Mouse (Mus musculus) MEL (cell line): ENCODE measurements around the gene Ets1. TPM values are rescaled to one million over a fixed set of nuclear protein-coding genes. Genes with fewer than 3 reads are reported as not detected.

ENCODE experiments used
- DNase-seq: peaks from one replicate; pipeline ENCODE4 v3.0.0; 2011; ENCODE audit warnings: low read depth, low spot score
- H3K27ac ChIP-seq: 2 replicates; pipeline ENCODE4 v1.5.1; 2012; ENCODE audit warnings: low read depth, mild to moderate bottlenecking, control low read depth, low read length, moderate library complexity; ENCODE audit not compliant: control insufficient read depth
- H3K27me3 ChIP-seq, 2 experiments: fragments of 150-350 bp in 1 of 2; sonication (generic) in 1 of 2; 2 replicates each; pipeline ENCODE4 v1.6.1; 2012; ENCODE audit warnings: low read length in 2 of 2, mild to moderate bottlenecking in 2 of 2, improper control_type of control experiment in 1 of 2, moderate library complexity in 1 of 2; ENCODE audit not compliant: insufficient read depth in 2 of 2, control insufficient read depth in 1 of 2
- H3K36me3 ChIP-seq, 2 experiments: 2 replicates each; pipeline ENCODE4 v1.6.1; 2012 to 2014; ENCODE audit warnings: low read length in 2 of 2, improper control_type of control experiment in 1 of 2, inconsistent platforms in 1 of 2, mild to moderate bottlenecking in 1 of 2; ENCODE audit not compliant: insufficient read depth in 2 of 2, control insufficient read depth in 1 of 2
- H3K4me1 ChIP-seq, 2 experiments: fragments of 150-350 bp in 1 of 2; sonication (generic) in 1 of 2; 2 replicates each; pipeline ENCODE4 v1.6.1; 2012; ENCODE audit warnings: low read length in 2 of 2, improper control_type of control experiment in 1 of 2, mild to moderate bottlenecking in 1 of 2; ENCODE audit not compliant: insufficient read depth in 2 of 2, control insufficient read depth in 1 of 2
- H3K4me3 ChIP-seq, 2 experiments: fragments of 150-350 bp in 1 of 2; sonication (generic) in 1 of 2; 2 replicates each; pipeline ENCODE4 v1.5.1; 2012; ENCODE audit warnings: low read depth in 2 of 2, low read length in 2 of 2, mild to moderate bottlenecking in 2 of 2, moderate library complexity in 2 of 2, control low read depth in 1 of 2, improper control_type of control experiment in 1 of 2; ENCODE audit not compliant: control insufficient read depth in 1 of 2, insufficient read depth in 1 of 2
- H3K79me2 ChIP-seq: 2 replicates; pipeline ENCODE4 v1.6.1; 2012; ENCODE audit warnings: mild to moderate bottlenecking, low read length, moderate library complexity; ENCODE audit not compliant: control insufficient read depth, poor library complexity, insufficient read depth
- H3K9ac ChIP-seq: 2 replicates; pipeline ENCODE4 v1.6.1; 2012; ENCODE audit warnings: low read depth, mild to moderate bottlenecking, control low read depth, low read length, moderate library complexity; ENCODE audit not compliant: control insufficient read depth, poor library complexity, severe bottlenecking
- H3K9me3 ChIP-seq: fragments of 150-350 bp; sonication (generic); replicated peaks from 2 replicates; pipeline ENCODE4 v1.6.1; 2012; ENCODE audit warnings: mild to moderate bottlenecking, low read length, improper control_type of control experiment, moderate library complexity; ENCODE audit not compliant: insufficient read depth
- BHLHE40 ChIP-seq: IDR thresholded peaks from 2 replicates; pipeline ENCODE4 v1.6.1; 2012; ENCODE audit warnings: low read depth, mild to moderate bottlenecking, inconsistent platforms, low read length, improper control_type of control experiment, borderline replicate concordance
- CHD2 ChIP-seq: IDR thresholded peaks from 2 replicates; pipeline ENCODE4 v1.6.1; 2011; ENCODE audit warnings: low read length, improper control_type of control experiment
- CTCF ChIP-seq, 3 experiments: IDR thresholded peaks in 2 of 3; conservative IDR thresholded peaks in 1 of 3; 2 replicates each; pipeline ENCODE4 v1.5.1; 2011 to 2012; ENCODE audit warnings: low read length in 3 of 3, low read depth in 2 of 3, mild to moderate bottlenecking in 2 of 3, improper control_type of control experiment in 1 of 3, inconsistent platforms in 1 of 3, mixed read lengths in 1 of 3, moderate library complexity in 1 of 3; ENCODE audit not compliant: control insufficient read depth in 1 of 3, insufficient read depth in 1 of 3, poor library complexity in 1 of 3, severe bottlenecking in 1 of 3
- GATA1 ChIP-seq: IDR thresholded peaks from 2 replicates; pipeline ENCODE4 v1.6.1; 2011; ENCODE audit warnings: low read depth, low read length, improper control_type of control experiment
- KAT2A ChIP-seq: conservative IDR thresholded peaks from 2 replicates; pipeline ENCODE4 v1.6.1; 2012; ENCODE audit warnings: low read depth, low read length, improper control_type of control experiment, inconsistent platforms
- MYB ChIP-seq: IDR thresholded peaks from 2 replicates; pipeline ENCODE4 v1.6.1; 2011; ENCODE audit warnings: mild to moderate bottlenecking, low read depth, low read length, improper control_type of control experiment
- MYC ChIP-seq: IDR thresholded peaks from 2 replicates; pipeline ENCODE4 v1.6.1; 2011; ENCODE audit warnings: low read depth, mild to moderate bottlenecking, low read length, improper control_type of control experiment, moderate library complexity
- NELFE ChIP-seq: IDR thresholded peaks from 2 replicates; pipeline ENCODE4 v1.6.1; 2011; ENCODE audit warnings: low read depth, low read length, improper control_type of control experiment
- POLR2A ChIP-seq, 2 experiments: IDR thresholded peaks; 2 replicates each; pipeline ENCODE4 v1.6.1; 2011 to 2012; ENCODE audit warnings: low read length in 2 of 2, mild to moderate bottlenecking in 2 of 2, control low read depth in 1 of 2, improper control_type of control experiment in 1 of 2, low read depth in 1 of 2, moderate library complexity in 1 of 2; ENCODE audit not compliant: control insufficient read depth in 1 of 2, insufficient read depth in 1 of 2, poor library complexity in 1 of 2
- POLR2AphosphoS2 ChIP-seq: IDR thresholded peaks from 2 replicates; pipeline ENCODE4 v1.6.1; 2011; ENCODE audit warnings: low read length, improper control_type of control experiment
- POLR2AphosphoS5 ChIP-seq: IDR thresholded peaks from 2 replicates; pipeline ENCODE4 v1.6.1; 2012; ENCODE audit warnings: low read depth, borderline replicate concordance, mild to moderate bottlenecking, inconsistent platforms, low read length, moderate library complexity, mixed read lengths
- SIN3A ChIP-seq: IDR thresholded peaks from 2 replicates; pipeline ENCODE4 v1.6.1; 2012; ENCODE audit warnings: low read length, improper control_type of control experiment, inconsistent platforms
- TAL1 ChIP-seq: IDR thresholded peaks from 2 replicates; pipeline ENCODE4 v1.6.1; 2012; ENCODE audit warnings: mild to moderate bottlenecking, inconsistent platforms, low read length, moderate library complexity, mixed read lengths
- TCF12 ChIP-seq: IDR thresholded peaks from 2 replicates; pipeline ENCODE4 v1.6.1; 2014; ENCODE audit warnings: low read depth, mild to moderate bottlenecking, inconsistent platforms, low read length, improper control_type of control experiment, moderate library complexity
- UBTF ChIP-seq: IDR thresholded peaks from 2 replicates; pipeline ENCODE4 v1.6.1; 2012; ENCODE audit warnings: low read depth, mild to moderate bottlenecking, inconsistent platforms, low read length, improper control_type of control experiment, moderate library complexity, borderline replicate concordance; ENCODE audit not compliant: insufficient read depth
- USF1 ChIP-seq: IDR thresholded peaks from 2 replicates; pipeline ENCODE4 v1.6.1; 2014; ENCODE audit warnings: low read depth, mild to moderate bottlenecking, inconsistent platforms, low read length, improper control_type of control experiment, moderate library complexity
- ZKSCAN1 ChIP-seq: IDR thresholded peaks from 2 replicates; pipeline ENCODE4 v1.6.1; 2012; ENCODE audit warnings: low read depth, mild to moderate bottlenecking, inconsistent platforms, low read length, improper control_type of control experiment, moderate library complexity
- ZNF384 ChIP-seq: IDR thresholded peaks from 2 replicates; pipeline ENCODE4 v1.6.1; 2012; ENCODE audit warnings: low read depth, mild to moderate bottlenecking, inconsistent platforms, low read length, improper control_type of control experiment
- polyA plus RNA-seq, 2 experiments: library from polyadenylated mRNA; stranded (reverse) in 1 of 2; unstranded in 1 of 2; fragments of >175 nt in 1 of 2; fragments of >200 nt in 1 of 2; gene quantifications; 2 replicates each; pipeline versions ENCODE4 v1.2.1 to v1.2.4; 2012; ENCODE audit warnings: low replicate concordance in 2 of 2, low read depth in 1 of 2; ENCODE audit not compliant: insufficient read length in 2 of 2, insufficient read depth in 1 of 2, missing spikeins in 1 of 2
- total RNA-seq: library from RNA; depleted of rRNA; stranded (reverse); fragments of 300-350 nt; gene quantifications from 2 replicates; pipeline ENCODE4 v1.2.3, GENCODE M21; 2012

Gene Ets1
- total and polyA plus RNA-seq, 3 experiments = 0.10 to 0.19 TPM; not detected in 1

DNA sequence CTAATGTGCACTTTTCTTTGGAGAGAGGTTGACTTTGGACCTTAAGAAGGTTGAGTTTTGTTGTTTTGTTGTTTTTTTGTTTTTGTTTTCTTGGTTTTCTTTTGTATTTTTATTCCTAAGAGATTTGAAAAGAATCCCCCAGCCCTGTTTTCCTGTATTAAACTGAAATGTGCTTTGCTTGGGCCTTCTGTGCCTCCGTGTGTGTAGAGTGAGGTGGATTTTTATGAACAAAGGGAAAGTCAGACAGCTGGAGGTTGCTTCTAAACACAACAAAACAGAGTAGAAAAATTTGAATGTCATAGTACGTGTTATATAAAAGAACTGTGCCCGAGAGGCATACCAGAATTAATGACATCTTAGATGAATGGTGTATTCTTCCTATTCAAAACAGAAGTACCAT, 71.4 kb downstream of the Ets1 start:
- DNase-seq = no peak
- peaks cover 2 to 3% of the 10 kb centered on the region in 2 experiments; a peak in 2 of 4 replicates for H3K27me3 ChIP-seq
- H3K9ac ChIP-seq = no peak overlapping the region
- H3K79me2 ChIP-seq = no peaks in the 10 kb centered on the region
- no peak overlapping the region for H3K4me3 ChIP-seq
- no peaks in the 10 kb centered on the region for H3K36me3 ChIP-seq
- no peaks in the 10 kb centered on the region; a peak in 2 of 4 replicates for H3K4me1 ChIP-seq
- no peaks in the 10 kb centered on the region for H3K9me3 ChIP-seq
- no peak for TF ChIP-seq TCF12
- no peak for TF ChIP-seq USF1
- TF ChIP-seq BHLHE40 = no peak
- no peak for TF ChIP-seq CHD2
- TF ChIP-seq MYB = no peak
- TF ChIP-seq CTCF (IDR thresholded peaks at IDR 0.05 in 2 of 3, conservative IDR thresholded peaks at IDR 0.05 in 1 of 3; ENCODE audit: control insufficient read depth in 1 of 3, insufficient read depth in 1 of 3, low read depth in 2 of 3, low read length in 3 of 3, poor library complexity in 1 of 3, severe bottlenecking in 1 of 3) = no peak
- TF ChIP-seq TAL1 = no peak
- TF ChIP-seq ZNF384 = no peak
- no peak for TF ChIP-seq POLR2A (IDR thresholded peaks at IDR 0.05; ENCODE audit: control insufficient read depth in 1 of 2, insufficient read depth in 1 of 2, low read depth in 1 of 2, low read length in 2 of 2, poor library complexity in 1 of 2)
- no peak for TF ChIP-seq POLR2AphosphoS5
- TF ChIP-seq ZKSCAN1 = no peak
- TF ChIP-seq KAT2A = no peak
- no peak for TF ChIP-seq NELFE
- no peak for TF ChIP-seq SIN3A
- TF ChIP-seq UBTF = no peak
- no peak overlapping the region for H3K27ac ChIP-seq

DNA sequence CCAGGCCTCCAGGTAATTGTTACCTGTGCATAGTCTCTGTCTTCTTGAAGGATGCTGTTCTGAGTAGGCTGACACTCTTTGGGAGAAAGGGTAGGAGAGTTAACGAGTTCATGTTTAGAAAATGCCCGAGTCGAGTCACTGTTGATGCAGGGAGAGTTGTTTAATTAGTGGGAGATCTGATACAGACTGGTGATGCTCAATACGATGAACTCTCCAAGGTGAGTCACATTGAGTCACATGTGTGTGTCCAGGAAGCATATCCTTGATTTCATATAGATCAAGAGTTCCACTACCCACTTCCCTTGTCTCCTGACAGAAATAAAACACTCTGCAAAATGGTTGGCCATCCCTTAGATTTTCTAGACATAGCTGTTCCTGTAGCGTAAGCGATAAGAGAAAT, 72.5 kb downstream of the Ets1 start:
- Histone ChIP-seq H3K4me3 (no peak overlapping the region), H3K79me2 (no peaks in the 10 kb centered on the region), H3K27me3 (peaks cover 2 to 3% of the 10 kb centered on the region in 2 experiments; a peak in 3 of 4 replicates), H3K9me3 (no peaks in the 10 kb centered on the region), H3K4me1 (no peaks in the 10 kb centered on the region; a peak in 2 of 4 replicates), H3K36me3 (no peaks in the 10 kb centered on the region), H3K9ac (no peak overlapping the region), H3K27ac (no peak overlapping the region)
- no peak for DNase-seq
- no peak for TF ChIP-seq MYC
- TF ChIP-seq GATA1 = no peak
- no peak for TF ChIP-seq POLR2AphosphoS2
- TF ChIP-seq TAL1 = no peak
